Mouse (Mus musculus): ENCODE measurements around the gene Scg5. TPM values are rescaled to one million over a fixed set of nuclear protein-coding genes. Genes with fewer than 3 reads are reported as not detected.
A peak's percentile ranks its signal among the peaks of the same experiment; 100 is the strongest.

The Scg5 gene
- 16.6 and 17.9 TPM in 2 replicates for polyA plus RNA-seq (2016; fragmentation: Nextera tagmentation; extraction: Ambion mirVana)

DNA sequence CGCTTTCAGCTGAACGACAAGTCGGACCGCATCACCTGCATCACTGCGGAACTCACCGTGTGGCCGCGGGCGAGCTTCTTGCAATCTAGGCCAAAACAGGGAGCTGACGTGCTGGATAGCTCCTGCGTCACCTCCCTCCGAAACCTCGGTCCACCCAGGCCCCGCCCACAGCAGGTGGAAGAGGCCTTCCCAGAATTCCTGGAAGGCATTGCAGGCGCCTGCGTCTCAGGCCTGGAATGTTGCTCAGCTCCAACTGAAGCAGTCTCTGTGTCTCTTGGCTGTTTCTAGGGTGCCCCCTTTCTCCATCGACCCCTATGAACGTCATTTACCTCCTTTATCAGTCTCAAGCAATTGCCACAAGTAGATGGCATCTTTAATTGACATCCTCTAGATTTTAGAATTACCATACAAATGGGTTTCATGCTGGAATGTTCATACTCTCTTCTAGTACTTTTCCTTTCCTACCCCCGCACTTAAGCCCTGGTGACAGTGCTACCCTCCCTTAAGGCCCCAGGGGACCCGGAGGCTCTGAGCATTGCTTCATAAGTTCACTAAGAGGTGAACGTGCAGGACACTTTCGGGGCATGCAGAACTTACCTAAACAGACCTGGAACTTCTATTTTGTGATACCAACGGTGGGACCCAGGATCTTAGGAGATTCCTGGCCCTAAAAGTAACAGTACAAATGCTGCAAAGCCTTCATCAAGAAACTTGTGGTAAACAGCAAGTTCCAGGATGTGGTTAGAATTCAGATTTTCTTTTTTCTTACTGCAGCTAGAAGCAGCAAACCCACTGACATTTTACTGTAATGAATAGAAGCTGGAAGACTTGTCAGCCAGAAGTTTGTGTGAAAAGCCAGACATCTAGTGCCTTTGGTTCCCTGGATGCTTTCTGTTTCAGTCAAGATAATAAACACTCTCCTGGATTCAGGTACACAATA lies at the start of gene Scg5:
Scg5 (minus strand) TSS at position 179 of the 940 bp plus-strand sequence.
- DNase-seq (ENCODE audit: extremely low spot score, low spot score): peak; percentile 88
- Histone ChIP-seq H3K27ac (peak within 1 kb of the TSS; percentile 92), H3K4me3 (peak within 1 kb of the TSS; percentile 62), H3K4me1 (peaks cover 37% of the 10 kb centered on the region), H3K36me3 (replicated peaks) (peaks cover 37% of the 10 kb centered on the region), H3K27me3 (ENCODE audit: poor library complexity, severe bottlenecking) (no peaks in the 10 kb centered on the region), H3K9me3 (no peaks in the 10 kb centered on the region)
- 9% methylated on average over 23 of the region's 23 CpGs for WGBS

GRCm38 (mm10) chr2:113870115-113870514 lies 41.2 kb upstream of the Scg5 start:
- Histone ChIP-seq H3K27me3 (ENCODE audit: poor library complexity, severe bottlenecking) (no peaks in the 10 kb centered on the region), H3K4me1 (no peaks in the 10 kb centered on the region), H3K27ac (no peak overlapping the region), H3K4me3 (no peak overlapping the region), H3K36me3 (replicated peaks) (no peaks in the 10 kb centered on the region), H3K9me3 (no peaks in the 10 kb centered on the region)
- no peak for DNase-seq (ENCODE audit: extremely low spot score, low spot score)
- WGBS: 100% methylated on average over 1 of the region's 1 CpGs

- no peaks in the 10 kb centered on the region for H3K9me3 ChIP-seq
- H3K36me3 ChIP-seq (replicated peaks): no peaks in the 10 kb centered on the region
- no peak overlapping the region for H3K4me3 ChIP-seq
- DNase-seq (ENCODE audit: extremely low spot score, low spot score): no peak
- H3K27me3 ChIP-seq (ENCODE audit: poor library complexity, severe bottlenecking): no peaks in the 10 kb centered on the region
- 88% methylated on average over 4 of the region's 4 CpGs for whole genome bisulfite sequencing
- H3K27ac ChIP-seq: no peak overlapping the region
- H3K4me1 ChIP-seq: no peaks in the 10 kb centered on the region
Observed at GRCm38 (mm10) chr2:113868404-113868803, 39.5 kb upstream of the Scg5 start.

GRCm38 (mm10) chr2:113866155-113866554 lies 37.2 kb upstream of the Scg5 start:
- 77% methylated on average over 2 of the region's 2 CpGs for WGBS

DNA sequence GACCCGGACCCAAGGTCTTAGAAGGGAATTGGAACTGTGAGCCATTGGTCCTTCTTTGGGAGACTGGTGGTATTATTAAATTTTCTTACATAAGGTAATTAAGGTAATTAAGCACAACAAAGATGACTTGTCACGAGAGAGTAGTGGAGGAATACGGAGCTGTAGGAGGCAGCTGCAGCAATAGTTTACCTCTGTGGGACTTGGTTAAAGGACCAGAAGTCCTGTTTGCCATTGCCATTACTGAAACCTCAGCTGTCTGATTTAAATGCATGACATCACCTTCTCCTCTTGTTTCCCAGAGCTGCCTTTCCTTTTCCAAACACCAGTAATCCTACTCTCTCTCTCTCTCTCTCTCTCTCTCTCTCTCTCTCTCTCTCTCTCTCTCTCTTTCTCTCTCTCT lies 20.2 kb upstream of the Scg5 start:
- Histone ChIP-seq H3K27me3 (ENCODE audit: poor library complexity, severe bottlenecking) (no peaks in the 10 kb centered on the region), H3K27ac (peak overlapping the region; percentile 94), H3K4me1 (peaks cover 25% of the 10 kb centered on the region), H3K9me3 (no peaks in the 10 kb centered on the region), H3K4me3 (peak overlapping the region; percentile 85), H3K36me3 (replicated peaks) (peaks cover 11% of the 10 kb centered on the region)
- WGBS: 4% methylated on average over 3 of the region's 3 CpGs
- DNase-seq (ENCODE audit: extremely low spot score, low spot score): peak; percentile 25

More at GRCm38 (mm10) chr2:113866155-113866554, 37.2 kb upstream of the Scg5 start:
- no peaks in the 10 kb centered on the region for H3K9me3 ChIP-seq
- H3K4me1 ChIP-seq: no peaks in the 10 kb centered on the region
- H3K4me3 ChIP-seq: no peak overlapping the region
- H3K27me3 ChIP-seq (ENCODE audit: poor library complexity, severe bottlenecking): no peaks in the 10 kb centered on the region
- no peak for DNase-seq (ENCODE audit: extremely low spot score, low spot score)
- H3K27ac ChIP-seq: no peak overlapping the region
- H3K36me3 ChIP-seq (replicated peaks): no peaks in the 10 kb centered on the region

GRCm38 (mm10) chr2:113848245-113849121 lies 19.6 kb upstream of the Scg5 start, which contains the start of gene Arhgap11a:
Arhgap11a (minus strand) TSS chr2:113848661.
- Histone ChIP-seq H3K36me3 (replicated peaks) (peaks cover 17% of the 10 kb centered on the region), H3K4me1 (peaks cover 25% of the 10 kb centered on the region), H3K4me3 (peak within 1 kb of the TSS; percentile 85), H3K27me3 (ENCODE audit: poor library complexity, severe bottlenecking) (no peaks in the 10 kb centered on the region), H3K9me3 (no peaks in the 10 kb centered on the region), H3K27ac (peak within 1 kb of the TSS; percentile 94)
- WGBS: under 1% methylated on average over 48 of the region's 48 CpGs
- DNase-seq (ENCODE audit: extremely low spot score, low spot score): peak; percentile 89

DNA sequence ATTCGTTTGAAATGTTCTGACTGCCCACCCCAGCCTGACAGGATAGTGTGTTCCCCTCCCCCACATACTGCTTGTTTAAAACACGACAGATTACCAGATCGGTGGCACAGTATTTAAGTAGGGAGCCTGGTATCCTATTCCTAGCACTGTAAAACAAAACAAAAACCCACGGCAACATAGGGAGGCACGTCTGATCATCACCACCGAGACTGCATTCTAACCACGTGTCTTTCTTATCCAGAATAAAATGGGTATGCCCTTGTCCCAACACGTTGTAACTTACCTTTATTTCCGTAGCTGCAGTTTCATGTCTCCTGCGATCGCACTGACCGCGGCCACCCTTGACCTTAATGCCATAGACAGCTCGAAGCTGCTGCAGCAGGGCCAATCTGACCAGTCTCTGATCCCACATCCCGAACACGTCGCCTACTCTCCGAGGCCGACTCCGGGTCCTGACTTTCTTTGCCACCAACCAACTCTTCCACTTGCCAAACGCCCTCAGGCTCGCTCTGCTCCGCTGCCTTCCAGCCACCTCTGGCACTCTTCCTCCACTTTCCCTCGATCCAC lies 18.8 kb upstream of the Scg5 start:
- peak overlapping the region; percentile 94 for H3K27ac ChIP-seq
- DNase-seq (ENCODE audit: extremely low spot score, low spot score): peak; percentile 44

DNA sequence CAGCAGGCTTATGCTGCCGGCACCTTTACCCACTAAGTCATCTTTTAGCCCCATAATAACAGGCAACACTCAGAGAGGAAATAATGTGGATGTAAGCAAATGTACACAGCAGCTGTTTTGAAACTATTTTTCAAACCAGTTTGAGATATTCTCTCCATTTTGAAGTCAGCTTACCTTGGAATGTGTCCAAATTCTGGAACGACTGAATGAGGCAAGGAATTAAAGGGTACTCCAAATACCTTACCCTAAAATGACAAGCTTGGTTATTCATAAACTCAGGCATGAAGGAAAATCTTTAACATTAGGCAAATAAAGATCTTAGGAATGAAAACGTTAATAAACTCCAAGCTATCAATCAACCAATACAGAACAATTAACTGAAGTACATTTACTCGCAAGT lies 16.2 kb upstream of the Scg5 start:
- Histone ChIP-seq H3K4me1 (peaks cover 25% of the 10 kb centered on the region), H3K27ac (no peak overlapping the region), H3K4me3 (no peak overlapping the region), H3K27me3 (ENCODE audit: poor library complexity, severe bottlenecking) (no peaks in the 10 kb centered on the region), H3K36me3 (replicated peaks) (peaks cover 50% of the 10 kb centered on the region), H3K9me3 (no peaks in the 10 kb centered on the region)
- WGBS: 93% methylated on average over 4 of the region's 4 CpGs
- DNase-seq (ENCODE audit: extremely low spot score, low spot score): no peak

More for the DNA sequence above, 18.8 kb upstream of the Scg5 start:
- Histone ChIP-seq H3K9me3 (no peaks in the 10 kb centered on the region), H3K4me3 (peak overlapping the region; percentile 85), H3K4me1 (peaks cover 25% of the 10 kb centered on the region), H3K27me3 (ENCODE audit: poor library complexity, severe bottlenecking) (no peaks in the 10 kb centered on the region), H3K36me3 (replicated peaks) (peaks cover 23% of the 10 kb centered on the region)
- under 1% methylated on average over 24 of the region's 24 CpGs for WGBS

GRCm38 (mm10) chr2:113841656-113842437 lies 12.9 kb upstream of the Scg5 start:
- DNase-seq (ENCODE audit: extremely low spot score, low spot score): no peak
- WGBS: 93% methylated on average over 4 of the region's 4 CpGs
- peaks cover 83% of the 10 kb centered on the region for H3K36me3 ChIP-seq (replicated peaks)

GRCm38 (mm10) chr2:113839488-113839887 lies 10.6 kb upstream of the Scg5 start:
- WGBS: 88% methylated on average over 4 of the region's 4 CpGs
- Histone ChIP-seq H3K4me1 (no peaks in the 10 kb centered on the region), H3K4me3 (no peak overlapping the region), H3K27ac (no peak overlapping the region), H3K9me3 (no peaks in the 10 kb centered on the region), H3K27me3 (ENCODE audit: poor library complexity, severe bottlenecking) (no peaks in the 10 kb centered on the region), H3K36me3 (replicated peaks) (peaks cover 99% of the 10 kb centered on the region)
- DNase-seq (ENCODE audit: extremely low spot score, low spot score): no peak

More at GRCm38 (mm10) chr2:113841656-113842437, 12.9 kb upstream of the Scg5 start:
- no peak overlapping the region for H3K27ac ChIP-seq
- H3K4me1 ChIP-seq: peaks cover 16% of the 10 kb centered on the region
- no peaks in the 10 kb centered on the region for H3K27me3 ChIP-seq (ENCODE audit: poor library complexity, severe bottlenecking)
- H3K9me3 ChIP-seq: no peaks in the 10 kb centered on the region
- H3K4me3 ChIP-seq: no peak overlapping the region

DNA sequence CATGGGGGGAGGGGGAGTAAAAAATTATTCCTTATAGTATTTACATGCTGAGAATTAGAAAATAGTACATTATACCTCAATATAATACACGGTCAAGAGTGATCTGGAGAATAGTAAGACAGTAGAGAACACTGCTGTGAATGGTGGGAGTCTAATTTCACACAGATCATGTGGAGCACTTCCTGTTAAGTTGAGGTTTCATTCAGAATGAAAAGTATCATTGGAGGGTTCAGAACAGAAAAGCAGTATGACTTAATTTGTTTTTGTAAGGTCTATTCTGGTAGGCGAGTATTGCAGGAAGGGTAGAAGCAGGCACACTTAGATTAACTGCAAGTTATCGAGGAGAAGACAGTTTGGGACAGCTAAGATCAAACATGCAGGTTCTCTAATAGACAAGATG lies 6.3 kb upstream of the Scg5 start:
- H3K9me3 ChIP-seq: no peaks in the 10 kb centered on the region
- DNase-seq (ENCODE audit: extremely low spot score, low spot score): no peak
- no peaks in the 10 kb centered on the region for H3K27me3 ChIP-seq (ENCODE audit: poor library complexity, severe bottlenecking)
- no peak overlapping the region for H3K4me3 ChIP-seq
- H3K36me3 ChIP-seq (replicated peaks): peaks cover 93% of the 10 kb centered on the region
- no peaks in the 10 kb centered on the region for H3K4me1 ChIP-seq
- H3K27ac ChIP-seq: no peak overlapping the region
- 97% methylated on average over 3 of the region's 3 CpGs for WGBS
